ENCODE assay signal across 8 mouse cellular contexts in the genomic region with DNA sequence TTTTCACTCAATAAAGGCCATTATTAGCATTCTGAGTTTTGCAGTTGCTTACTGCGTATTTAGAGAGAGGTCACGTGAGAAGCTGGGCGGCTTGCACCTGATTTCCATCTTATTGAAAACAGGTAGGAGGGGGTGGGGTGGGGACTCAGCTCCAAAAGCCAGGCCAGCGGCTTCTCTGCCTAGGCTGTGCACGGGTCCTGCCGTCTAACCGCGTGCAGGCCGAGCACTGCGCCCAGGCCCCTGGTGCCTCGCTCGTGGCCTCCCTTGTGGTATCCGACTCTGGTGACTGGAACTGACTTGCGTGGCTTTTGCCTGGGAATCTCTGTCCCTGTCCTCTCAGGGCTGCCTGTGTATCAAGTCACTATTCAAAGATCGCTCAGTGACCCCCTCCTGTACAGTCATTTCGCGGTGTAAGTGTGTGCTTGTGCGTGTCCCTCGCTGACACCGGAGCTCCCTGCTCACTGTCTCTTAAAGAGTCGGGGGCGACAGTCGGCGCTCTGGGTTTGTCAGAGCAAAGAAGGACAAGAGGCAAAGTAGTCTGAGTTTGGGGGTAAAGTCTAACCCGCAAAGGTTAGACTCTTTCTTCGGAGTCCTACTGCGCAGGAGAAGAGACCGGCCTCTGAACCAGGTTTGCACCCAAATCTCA. TPM values are rescaled to one million over a fixed set of nuclear protein-coding genes. Genes with fewer than 3 reads are reported as not detected.
DNase-seq lines count a peak whose midpoint lies in the region; ATAC-seq and TF ChIP-seq lines count a peak whose summit lies in the region.

No protein-coding gene starts in this region.

- peak in 1 of 2 experiments; percentile 42 for DNase-seq in left cerebral cortex, adult 2 months (ENCODE audit: extremely low spot score in 1 of 2, low spot score in 2 of 2)
- DNase-seq in left cerebral cortex, adult 11 months (ENCODE audit: low spot score), result no peak
- peak; percentile 59 for DNase-seq in embryonic facial prominence, embryonic 11.5 days (ENCODE audit: low spot score)
- peak; percentile 49 to 63 for DNase-seq in layer of hippocampus, postnatal 10 days (ENCODE audit: low spot score in 2 of 2)
- peak; percentile 60 for DNase-seq in midbrain, embryonic 10.5 days (ENCODE audit: low spot score)
- peak; percentile 60 for DNase-seq in testis, postnatal 10 days (ENCODE audit: low spot score)

- ATAC-seq in activated CD4-positive, CD25-positive, alpha-beta regulatory T cell, adult 4 months, result peak; percentile 22
- ATAC-seq in embryonic facial prominence, embryonic 11.5 days (replicated peaks; ENCODE audit: insufficient number of reproducible peaks, low FRiP score, low TSS enrichment, low read depth), result 0 out of 2 replicates have a peak, but pooled peaks have one; percentile 10
- peak; percentile 30; the same call in 1 of the 2 replicates for ATAC-seq in hindbrain, embryonic 12.5 days (ENCODE audit: low FRiP score)

- intact Hi-C loops in left cerebral cortex, adult 2 months (cut with DNase I), result loop anchor here (5.0 kb wide), 2 partner anchors 245 to 625 kb away; a partner anchor contains a TSS

- H3K4me3 ChIP-seq in left cerebral cortex, adult 2 months, result peak overlapping the region; percentile 81
- H3K4me3 ChIP-seq in embryonic facial prominence, embryonic 11.5 days (ENCODE audit: low read depth, low read length), result peak overlapping the region; percentile 66
- H3K4me3 ChIP-seq in hindbrain, embryonic 12.5 days, result peak overlapping the region; percentile 53
- H3K4me3 ChIP-seq in midbrain, embryonic 10.5 days, result peak overlapping the region; percentile 74

- H3K27me3 ChIP-seq in embryonic facial prominence, embryonic 11.5 days (ENCODE audit: control insufficient read depth, insufficient read depth, low read length), result peaks cover 27% of the 10 kb centered on the region
- peaks cover 44% of the 10 kb centered on the region for H3K27me3 ChIP-seq in hindbrain, embryonic 12.5 days
- peaks cover 70% of the 10 kb centered on the region for H3K27me3 ChIP-seq in midbrain, embryonic 10.5 days (ENCODE audit: low read depth, poor library complexity, severe bottlenecking)

- WGBS in embryonic facial prominence, embryonic 11.5 days, result under 1% methylated on average over 28 of the region's 28 CpGs
- WGBS in hindbrain, embryonic 12.5 days, result under 1% methylated on average over 28 of the region's 28 CpGs
- WGBS in midbrain, embryonic 10.5 days, result 1% methylated on average over 28 of the region's 28 CpGs

- no peaks in the 10 kb centered on the region; the same call in 1 of the 2 replicates for H3K4me1 ChIP-seq in embryonic facial prominence, embryonic 11.5 days (ENCODE audit: control insufficient read depth, insufficient read depth, low read length)
- H3K4me1 ChIP-seq in hindbrain, embryonic 12.5 days, result peaks cover 29% of the 10 kb centered on the region
- peaks cover 40% of the 10 kb centered on the region for H3K4me1 ChIP-seq in midbrain, embryonic 10.5 days

- no peaks in the 10 kb centered on the region for H3K9me3 ChIP-seq in embryonic facial prominence, embryonic 11.5 days (replicated peaks; ENCODE audit: control insufficient read depth, low read length)
- H3K9me3 ChIP-seq in hindbrain, embryonic 12.5 days (replicated peaks), result no peaks in the 10 kb centered on the region
- no peaks in the 10 kb centered on the region for H3K9me3 ChIP-seq in midbrain, embryonic 10.5 days (replicated peaks)

- peak overlapping the region; percentile 73 for H3K9ac ChIP-seq in embryonic facial prominence, embryonic 11.5 days (replicated peaks; ENCODE audit: low read length)
- peak overlapping the region; percentile 42 for H3K9ac ChIP-seq in hindbrain, embryonic 12.5 days

- H3K4me2 ChIP-seq in embryonic facial prominence, embryonic 11.5 days (ENCODE audit: low read depth, low read length), result peak overlapping the region; percentile 59
- peak overlapping the region; percentile 73 for H3K4me2 ChIP-seq in hindbrain, embryonic 12.5 days (replicated peaks)

- no peaks in the 10 kb centered on the region for H3K36me3 ChIP-seq in embryonic facial prominence, embryonic 11.5 days (replicated peaks; ENCODE audit: control insufficient read depth, insufficient read depth, low read depth, low read length)
- H3K36me3 ChIP-seq in hindbrain, embryonic 12.5 days, result no peaks in the 10 kb centered on the region
- H3K36me3 ChIP-seq in midbrain, embryonic 10.5 days, result no peaks in the 10 kb centered on the region

- TF ChIP-seq CTCF in left cerebral cortex, adult 2 months (IDR thresholded peaks at IDR 0.05), result no peak

- H3K27ac ChIP-seq in left cerebral cortex, adult 2 months, result peak overlapping the region; percentile 94
- no peak overlapping the region; the same call in 1 of the 2 replicates for H3K27ac ChIP-seq in embryonic facial prominence, embryonic 11.5 days (replicated peaks; ENCODE audit: low read depth, low read length)
- H3K27ac ChIP-seq in hindbrain, embryonic 12.5 days, result peak overlapping the region; percentile 36
- peak overlapping the region; percentile 83 for H3K27ac ChIP-seq in midbrain, embryonic 10.5 days (replicated peaks)

RNA-seq across cellular contexts. Expression of a gene that starts 16.7 kb away (rescaled TPM):
- under 1 TPM; 0.28 to 0.29 TPM for total RNA-seq in left cerebral cortex, adult 2 months (2021)
- not detected for polyA plus RNA-seq in activated CD4-positive, CD25-positive, alpha-beta regulatory T cell, adult 4 months (2017; shearing (Covaris generic))
- polyA plus RNA-seq in embryonic facial prominence, embryonic 11.5 days (2014; fragmentation: Nextera tagmentation; extraction: Ambion mirVana), result 0.17 and 0.53 TPM in 2 replicates
- 24.0 and 27.1 TPM in 2 replicates for polyA plus RNA-seq in hindbrain, embryonic 12.5 days (2016; fragmentation: Nextera tagmentation; extraction: Ambion mirVana)
- total RNA-seq in layer of hippocampus, postnatal 10 days (2021), result under 1 TPM; 0.09 to 0.20 TPM
- 0.12 TPM in 1 of 2 replicates, not detected in the other for polyA plus RNA-seq in midbrain, embryonic 10.5 days (2016; fragmentation: Nextera tagmentation; extraction: Ambion mirVana)

Comparison
In these comparisons a context has a peak if more than half of its experiments do, and no peak if none do; other contexts are left out.
1. RNA of a gene that starts 16.7 kb away (polyA plus RNA-seq): 24.0 to 27.1 TPM in hindbrain, embryonic 12.5 days; 0.17 to 0.53 TPM in embryonic facial prominence, embryonic 11.5 days, 0.12 TPM in midbrain, embryonic 10.5 days and not detected in activated CD4-positive, CD25-positive, alpha-beta regulatory T cell, adult 4 months; every median in the first group is over 10 times any median in the second.
2. Peak in every context shown above with its lines, with median percentiles within 50 percentile points of each other: H3K4me3 ChIP-seq and ATAC-seq.